In the genomic region with DNA sequence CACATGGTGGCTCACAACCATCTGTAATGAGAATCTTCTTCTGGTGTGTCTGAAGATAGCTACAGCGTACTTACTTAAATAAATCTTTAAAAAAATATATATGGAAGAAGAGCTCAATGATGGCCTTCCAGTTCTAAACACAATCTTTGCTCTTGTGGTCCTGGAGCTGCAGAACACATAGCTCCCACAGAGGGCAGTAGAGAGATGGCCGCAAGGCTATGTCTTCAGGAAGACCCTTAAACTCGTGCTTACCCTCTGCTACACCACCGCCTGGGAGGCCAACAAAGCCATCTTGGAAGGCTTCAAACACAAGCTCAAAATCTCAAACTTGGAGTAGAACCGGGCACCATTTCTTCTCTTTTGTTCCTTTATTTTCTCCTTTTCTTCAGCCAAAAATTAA, we compare ENCODE assay signal across 10 mouse cellular contexts. TPM values are rescaled to one million over a fixed set of nuclear protein-coding genes. Genes with fewer than 3 reads are reported as not detected.
DNase-seq lines count a peak whose midpoint lies in the region; ATAC-seq and TF ChIP-seq lines count a peak whose summit lies in the region.
"Had no signal": no experiment of that assay in that cellular context is flagged by ENCODE, and none has a peak within 500 bp of the region (broad histone marks: within the 10 kb centered on the region; RNA-seq: fewer than 3 reads in every experiment).

No protein-coding gene starts in this region.

- H3K9ac ChIP-seq in heart, postnatal 0 days (replicated peaks; ENCODE audit: low read depth, low read length) = no peak overlapping the region
- no peak overlapping the region for H3K9ac ChIP-seq in heart, embryonic 11.5 days (ENCODE audit: low read depth, low read length)
- H3K9ac ChIP-seq in midbrain, embryonic 14.5 days (replicated peaks; ENCODE audit: low read length) = no peak overlapping the region
- no peak overlapping the region for H3K9ac ChIP-seq in midbrain, embryonic 15.5 days
- H3K9ac ChIP-seq in midbrain, embryonic 13.5 days (replicated peaks) = no peak overlapping the region
- H3K9ac ChIP-seq: forebrain, embryonic 13.5 days; lung, embryonic 15.5 days had no signal

- no peak for TF ChIP-seq EP300 in heart, postnatal 0 days (IDR thresholded peaks at IDR 0.05; ENCODE audit: low read depth)

- no peaks in the 10 kb centered on the region for H3K36me3 ChIP-seq in heart, postnatal 0 days (replicated peaks; ENCODE audit: control insufficient read depth, insufficient read depth, low read length)
- H3K36me3 ChIP-seq in heart, embryonic 11.5 days (ENCODE audit: control insufficient read depth, insufficient read depth, low read length) = no peaks in the 10 kb centered on the region
- H3K36me3 ChIP-seq in midbrain, embryonic 14.5 days (ENCODE audit: control insufficient read depth, insufficient read depth, low read length) = no peaks in the 10 kb centered on the region
- H3K36me3 ChIP-seq in midbrain, embryonic 15.5 days (replicated peaks) = no peaks in the 10 kb centered on the region
- H3K36me3 ChIP-seq in midbrain, embryonic 13.5 days = no peaks in the 10 kb centered on the region
- H3K36me3 ChIP-seq: lung, embryonic 15.5 days had no signal

- no peak overlapping the region for H3K4me3 ChIP-seq in heart, postnatal 0 days (ENCODE audit: low read depth, low read length)
- no peak overlapping the region for H3K4me3 ChIP-seq in heart, embryonic 11.5 days (ENCODE audit: low read depth, low read length)
- no peak overlapping the region for H3K4me3 ChIP-seq in midbrain, embryonic 14.5 days (replicated peaks; ENCODE audit: low read depth, low read length)
- H3K4me3 ChIP-seq in midbrain, embryonic 15.5 days = no peak overlapping the region
- no peak overlapping the region for H3K4me3 ChIP-seq in midbrain, embryonic 13.5 days (replicated peaks)
- H3K4me3 ChIP-seq: forebrain, embryonic 13.5 days; lung, embryonic 15.5 days had no signal

- intact Hi-C loops in gastrocnemius, postnatal 14 days (cut with DNase I; ENCODE audit: low total_unique reads) = loop anchor here (10.0 kb wide), 1 partner anchor 154 kb away; no protein-coding TSS in a partner anchor

- TF ChIP-seq CTCF in heart, postnatal 0 days (IDR thresholded peaks at IDR 0.05; ENCODE audit: low read depth) = peak; percentile 43; the same call in 1 of the 2 replicates

- H3K4me2 ChIP-seq in heart, postnatal 0 days (ENCODE audit: low read depth, low read length) = no peak overlapping the region
- H3K4me2 ChIP-seq in heart, embryonic 11.5 days = no peak overlapping the region
- H3K4me2 ChIP-seq in midbrain, embryonic 14.5 days (ENCODE audit: low read length) = no peak overlapping the region
- H3K4me2 ChIP-seq in midbrain, embryonic 15.5 days = no peak overlapping the region
- no peak overlapping the region for H3K4me2 ChIP-seq in midbrain, embryonic 13.5 days (replicated peaks)
- H3K4me2 ChIP-seq: forebrain, embryonic 13.5 days; lung, embryonic 15.5 days had no signal

- no peak overlapping the region for H3K27ac ChIP-seq in heart, postnatal 0 days (ENCODE audit: low read depth)
- H3K27ac ChIP-seq in heart, embryonic 11.5 days (ENCODE audit: low read depth, low read length) = no peak overlapping the region
- no peak overlapping the region for H3K27ac ChIP-seq in midbrain, embryonic 14.5 days (replicated peaks; ENCODE audit: low read depth, low read length)
- no peak overlapping the region for H3K27ac ChIP-seq in midbrain, embryonic 15.5 days
- H3K27ac ChIP-seq in midbrain, embryonic 13.5 days = no peak overlapping the region
- H3K27ac ChIP-seq: forebrain, embryonic 13.5 days; lung, embryonic 15.5 days had no signal

- DNase-seq in heart, postnatal 0 days (ENCODE audit: low spot score) = no peak
- DNase-seq in midbrain, embryonic 14.5 days = peak; percentile 19
- DNase-seq in embryo, embryonic 11.5 days (ENCODE audit: low read depth, low spot score) = peak; percentile 8
- peak; percentile 20 for DNase-seq in thymus, postnatal 14 days
- no peak for DNase-seq in gastrocnemius, postnatal 14 days

- WGBS in heart, postnatal 0 days = 47% methylated on average over 5 of the region's 5 CpGs
- WGBS in heart, embryonic 11.5 days (ENCODE audit: insufficient replicate concordance) = 43% methylated on average over 5 of the region's 5 CpGs
- WGBS in midbrain, embryonic 14.5 days = 52% methylated on average over 5 of the region's 5 CpGs
- WGBS in midbrain, embryonic 15.5 days = 51% methylated on average over 5 of the region's 5 CpGs
- 51% methylated on average over 5 of the region's 5 CpGs for WGBS in midbrain, embryonic 13.5 days

- H3K27me3 ChIP-seq in heart, postnatal 0 days (ENCODE audit: control insufficient read depth, insufficient read depth, low read length) = peaks cover 7% of the 10 kb centered on the region
- peaks cover 11% of the 10 kb centered on the region for H3K27me3 ChIP-seq in heart, embryonic 11.5 days (ENCODE audit: control insufficient read depth, insufficient read depth, low read length)
- 0 out of 2 replicates have a peak, but pooled peaks cover 3% of the 10 kb centered on the region for H3K27me3 ChIP-seq in midbrain, embryonic 14.5 days (ENCODE audit: control insufficient read depth, insufficient read depth, low read length)
- H3K27me3 ChIP-seq in midbrain, embryonic 15.5 days (replicated peaks) = no peaks in the 10 kb centered on the region
- H3K27me3 ChIP-seq in midbrain, embryonic 13.5 days = peaks cover 10% of the 10 kb centered on the region; the same call in 1 of the 2 replicates

- no peaks in the 10 kb centered on the region for H3K4me1 ChIP-seq in heart, postnatal 0 days (ENCODE audit: control insufficient read depth, insufficient read depth)
- no peaks in the 10 kb centered on the region for H3K4me1 ChIP-seq in heart, embryonic 11.5 days (ENCODE audit: control insufficient read depth, insufficient read depth, low read length)
- no peaks in the 10 kb centered on the region for H3K4me1 ChIP-seq in midbrain, embryonic 14.5 days (ENCODE audit: control insufficient read depth, insufficient read depth, low read length)
- no peaks in the 10 kb centered on the region for H3K4me1 ChIP-seq in midbrain, embryonic 15.5 days
- no peaks in the 10 kb centered on the region for H3K4me1 ChIP-seq in midbrain, embryonic 13.5 days (replicated peaks)
- H3K4me1 ChIP-seq: forebrain, embryonic 13.5 days; lung, embryonic 15.5 days had no signal

- no peak for ATAC-seq in heart, postnatal 0 days (ENCODE audit: insufficient read depth, low read depth)
- no peak for ATAC-seq in heart, embryonic 11.5 days (replicated peaks; ENCODE audit: insufficient number of reproducible peaks, low FRiP score, low TSS enrichment)
- ATAC-seq in midbrain, embryonic 14.5 days (ENCODE audit: low FRiP score, low TSS enrichment) = no peak
- no peak for ATAC-seq in midbrain, embryonic 15.5 days (replicated peaks)
- no peak for ATAC-seq in midbrain, embryonic 13.5 days
- ATAC-seq: forebrain, embryonic 13.5 days had no signal

- H3K9me3 ChIP-seq in heart, postnatal 0 days (replicated peaks; ENCODE audit: control insufficient read depth, low read length) = no peaks in the 10 kb centered on the region
- H3K9me3 ChIP-seq in heart, embryonic 11.5 days (replicated peaks; ENCODE audit: control insufficient read depth, low read length) = no peaks in the 10 kb centered on the region
- no peaks in the 10 kb centered on the region for H3K9me3 ChIP-seq in midbrain, embryonic 14.5 days (ENCODE audit: control insufficient read depth, low read length)
- H3K9me3 ChIP-seq in midbrain, embryonic 15.5 days = no peaks in the 10 kb centered on the region
- no peaks in the 10 kb centered on the region for H3K9me3 ChIP-seq in midbrain, embryonic 13.5 days
- H3K9me3 ChIP-seq: forebrain, embryonic 13.5 days; lung, embryonic 15.5 days had no signal

RNA-seq across cellular contexts. Expression of gene Bend7, which starts 6.4 kb away (rescaled TPM):
- total RNA-seq in heart, postnatal 0 days (2014; rRNA removed; ENCODE audit: low replicate concordance) = 2.0 and 2.5 TPM in 2 replicates
- 2.6 and 3.0 TPM in 2 replicates for polyA plus RNA-seq in heart, postnatal 0 days (2015; fragmentation: Nextera tagmentation; extraction: Ambion mirVana)
- polyA plus RNA-seq in heart, embryonic 11.5 days (2014; fragmentation: Nextera tagmentation; extraction: Ambion mirVana) = 1.3 and 1.9 TPM in 2 replicates
- 6.3 and 6.8 TPM in 2 replicates for polyA plus RNA-seq in midbrain, embryonic 14.5 days (2014; fragmentation: Nextera tagmentation; extraction: Ambion mirVana)
- polyA plus RNA-seq in midbrain, embryonic 15.5 days (2015; fragmentation: Nextera tagmentation; extraction: Ambion mirVana) = 5.9 and 6.5 TPM in 2 replicates
- polyA plus RNA-seq in midbrain, embryonic 13.5 days (2015; fragmentation: Nextera tagmentation; extraction: Ambion mirVana) = 5.7 and 6.2 TPM in 2 replicates
- 1 to 10 TPM; 2.0 to 2.9 TPM for total RNA-seq in gastrocnemius, postnatal 14 days (2021)

RNA-seq across cellular contexts. Expression of gene Prpf18, which starts 59.3 kb away (rescaled TPM):
- 23.8 and 24.3 TPM in 2 replicates for total RNA-seq in heart, postnatal 0 days (2014; rRNA removed; ENCODE audit: low replicate concordance)
- polyA plus RNA-seq in heart, postnatal 0 days (2015; fragmentation: Nextera tagmentation; extraction: Ambion mirVana) = 24.5 and 24.6 TPM in 2 replicates
- 29.6 and 34.4 TPM in 2 replicates for polyA plus RNA-seq in heart, embryonic 11.5 days (2014; fragmentation: Nextera tagmentation; extraction: Ambion mirVana)
- polyA plus RNA-seq in midbrain, embryonic 14.5 days (2014; fragmentation: Nextera tagmentation; extraction: Ambion mirVana) = 41.0 and 49.1 TPM in 2 replicates
- 45.8 and 49.3 TPM in 2 replicates for polyA plus RNA-seq in midbrain, embryonic 15.5 days (2015; fragmentation: Nextera tagmentation; extraction: Ambion mirVana)
- 51.4 and 54.0 TPM in 2 replicates for polyA plus RNA-seq in midbrain, embryonic 13.5 days (2015; fragmentation: Nextera tagmentation; extraction: Ambion mirVana)
- 10 to 100 TPM; 30.4 to 31.1 TPM for total RNA-seq in gastrocnemius, postnatal 14 days (2021)

Comparison
In these comparisons a context has a peak if more than half of its experiments do, and no peak if none do; other contexts are left out.
1. DNase-seq: peak in midbrain, embryonic 14.5 days (single experiment), embryo, embryonic 11.5 days (single experiment) and thymus, postnatal 14 days (single experiment); none in heart, postnatal 0 days (single experiment) and gastrocnemius, postnatal 14 days (single experiment).